Comparison of ENCODE assay signal across 9 mouse cellular contexts in genomic region chr3:17848181-17848580, GRCm38 (mm10).
DNase-seq lines count a peak whose midpoint lies in the region; ATAC-seq and TF ChIP-seq lines count a peak whose summit lies in the region.
"Had no signal": no experiment of that assay in that cellular context is flagged by ENCODE, and none has a peak within 500 bp of the region (broad histone marks: within the 10 kb centered on the region; RNA-seq: fewer than 3 reads in every experiment).

No protein-coding gene starts in this region.

- TF ChIP-seq EP300 in heart, postnatal 0 days (IDR thresholded peaks at IDR 0.05; ENCODE audit: low read depth): no peak

- peak; percentile 47 for TF ChIP-seq CTCF in heart, postnatal 0 days (IDR thresholded peaks at IDR 0.05; ENCODE audit: low read depth)

- H3K4me1 ChIP-seq in heart, postnatal 0 days (ENCODE audit: control insufficient read depth, insufficient read depth): no peaks in the 10 kb centered on the region
- H3K4me1 ChIP-seq: neural tube, embryonic 13.5 days had no signal

- intact Hi-C loops in heart, postnatal 14 days (cut with DNase I): no loop called here
- intact Hi-C loops in gastrocnemius, postnatal 14 days (cut with DNase I; ENCODE audit: low total_unique reads): no loop called here

- H3K9me3 ChIP-seq in heart, postnatal 0 days (replicated peaks; ENCODE audit: control insufficient read depth, low read length): no peaks in the 10 kb centered on the region
- H3K9me3 ChIP-seq: neural tube, embryonic 13.5 days had no signal

- no peak overlapping the region for H3K4me2 ChIP-seq in heart, postnatal 0 days (ENCODE audit: low read depth, low read length)
- H3K4me2 ChIP-seq: neural tube, embryonic 13.5 days had no signal

- H3K9ac ChIP-seq in heart, postnatal 0 days (replicated peaks; ENCODE audit: low read depth, low read length): no peak overlapping the region
- H3K9ac ChIP-seq: neural tube, embryonic 13.5 days had no signal

- no peak for DNase-seq in heart, postnatal 0 days (ENCODE audit: low spot score)
- DNase-seq in heart, postnatal 14 days: no peak
- DNase-seq in right cerebral cortex, adult 2 months (ENCODE audit: low spot score in 2 of 2): peak; percentile 26 to 36
- no peak for DNase-seq in right cerebral cortex, postnatal 36 days (ENCODE audit: low spot score in 2 of 2)
- DNase-seq in cerebellum, postnatal 36 days: peak; percentile 33 to 46
- DNase-seq in lung, postnatal 25 days (ENCODE audit: low spot score): peak; percentile 6
- DNase-seq in neural tube, embryonic 10.5 days (ENCODE audit: extremely low spot score, low spot score): no peak
- DNase-seq in gastrocnemius, postnatal 14 days: no peak

- no peaks in the 10 kb centered on the region for H3K36me3 ChIP-seq in heart, postnatal 0 days (replicated peaks; ENCODE audit: control insufficient read depth, insufficient read depth, low read length)
- H3K36me3 ChIP-seq: neural tube, embryonic 13.5 days had no signal

- no peak for ATAC-seq in heart, postnatal 0 days (ENCODE audit: insufficient read depth, low read depth)

- no peaks in the 10 kb centered on the region for H3K27me3 ChIP-seq in heart, postnatal 0 days (ENCODE audit: control insufficient read depth, insufficient read depth, low read length)
- H3K27me3 ChIP-seq: neural tube, embryonic 13.5 days had no signal

- H3K4me3 ChIP-seq in heart, postnatal 0 days (ENCODE audit: low read depth, low read length): no peak overlapping the region
- H3K4me3 ChIP-seq: neural tube, embryonic 13.5 days had no signal

- no peak overlapping the region for H3K27ac ChIP-seq in heart, postnatal 0 days (ENCODE audit: low read depth)
- H3K27ac ChIP-seq: neural tube, embryonic 13.5 days had no signal

Comparison
In these comparisons a context has a peak if more than half of its experiments do, and no peak if none do; other contexts are left out.
1. DNase-seq: peak in right cerebral cortex, adult 2 months (2 of 2), cerebellum, postnatal 36 days (2 of 2) and lung, postnatal 25 days (single experiment); none in heart, postnatal 0 days (single experiment), heart, postnatal 14 days (0 of 2), right cerebral cortex, postnatal 36 days (0 of 2), neural tube, embryonic 10.5 days (single experiment) and gastrocnemius, postnatal 14 days (single experiment).